Mouse (Mus musculus) cerebellum, adult 9-11 months (tissue): ENCODE measurements around the gene Tbcd.

ENCODE experiments used
- DNase-seq: peaks from one replicate; pipeline ENCODE4 v3.0.0; 2022

Gene Tbcd

DNA sequence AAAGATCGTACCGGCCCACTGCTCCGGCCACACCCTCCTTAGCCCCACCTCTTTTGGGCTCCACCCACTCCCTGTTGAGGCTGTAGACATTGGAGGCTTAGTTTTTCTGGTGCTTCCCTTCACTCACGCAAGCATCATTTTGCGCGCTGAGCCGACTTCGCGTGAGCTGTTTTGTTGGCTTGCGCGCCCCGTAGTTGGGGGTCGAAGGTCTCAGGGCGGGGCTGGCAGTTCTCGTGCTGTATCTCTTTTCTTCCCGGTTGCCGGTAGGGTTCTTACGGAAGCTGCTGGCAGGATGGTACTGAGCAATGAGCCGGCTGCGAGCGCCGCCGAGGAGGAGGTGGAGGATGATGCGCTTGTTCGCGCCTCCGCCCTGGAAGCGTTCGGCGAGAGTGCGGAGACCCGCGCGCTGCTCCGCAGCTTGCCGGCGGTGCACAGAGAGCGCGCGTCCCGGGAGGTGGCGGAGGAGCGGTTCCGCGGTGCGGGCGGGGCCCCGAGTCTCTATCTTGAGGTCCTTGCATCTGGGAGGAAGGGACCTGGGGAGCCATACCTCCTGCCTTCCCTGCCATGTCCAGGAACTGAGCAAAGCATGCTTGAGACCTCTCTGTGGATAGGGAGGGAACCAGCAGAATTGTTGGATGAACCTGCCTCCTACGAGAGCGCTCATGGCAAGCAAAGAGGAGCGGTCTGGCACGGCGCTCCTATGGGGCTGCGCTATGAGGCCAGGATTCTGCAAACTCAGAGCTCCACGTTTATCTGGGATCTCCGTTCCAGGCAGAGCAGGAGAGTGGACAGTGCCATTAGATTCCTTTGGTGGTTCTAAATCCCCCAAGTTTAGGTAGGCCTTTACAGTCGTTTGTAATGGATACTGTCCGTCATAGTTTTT is at the start of gene Tbcd:
Tbcd (plus strand) TSS at position 197 of the 883 bp plus-strand sequence.
- DNase-seq: peak; percentile 95

DNA sequence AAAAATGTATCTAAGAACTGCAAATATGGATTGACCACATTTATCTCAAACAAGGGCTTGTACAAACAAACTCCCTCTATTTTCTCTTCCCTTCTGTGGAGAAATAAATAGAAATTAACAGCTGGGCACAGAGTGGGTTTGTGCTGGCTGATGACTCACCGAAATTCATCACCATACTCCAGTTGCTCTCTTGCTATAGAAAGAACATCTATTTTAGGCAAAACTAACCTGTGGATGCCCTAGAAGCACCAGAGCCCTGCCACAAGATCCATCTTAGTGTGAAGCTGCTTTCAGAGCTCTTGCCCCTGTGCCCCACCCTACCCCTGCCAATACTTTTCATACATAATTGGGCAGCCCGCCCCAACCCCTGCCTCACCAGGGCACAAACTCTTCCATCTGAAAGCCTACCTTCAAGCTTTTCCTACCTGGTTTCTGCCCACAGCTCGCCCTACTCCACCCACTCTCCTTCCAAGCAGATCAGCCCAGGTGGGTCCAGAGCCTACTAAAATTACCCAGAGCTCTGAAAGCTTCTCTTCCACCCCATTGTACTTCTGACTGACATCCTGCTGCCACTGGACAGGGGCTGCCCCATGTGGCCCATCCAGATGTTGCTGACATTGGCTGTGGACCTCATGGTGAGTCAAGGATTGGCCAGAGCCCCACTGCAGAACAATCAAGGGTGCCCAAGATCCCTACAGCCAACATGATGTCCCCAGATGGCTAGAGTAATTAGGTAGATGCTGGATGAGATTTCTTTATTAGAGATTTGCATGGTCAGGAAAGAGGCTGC is 44.2 kb upstream of the Tbcd start:
- no peak for DNase-seq

DNA sequence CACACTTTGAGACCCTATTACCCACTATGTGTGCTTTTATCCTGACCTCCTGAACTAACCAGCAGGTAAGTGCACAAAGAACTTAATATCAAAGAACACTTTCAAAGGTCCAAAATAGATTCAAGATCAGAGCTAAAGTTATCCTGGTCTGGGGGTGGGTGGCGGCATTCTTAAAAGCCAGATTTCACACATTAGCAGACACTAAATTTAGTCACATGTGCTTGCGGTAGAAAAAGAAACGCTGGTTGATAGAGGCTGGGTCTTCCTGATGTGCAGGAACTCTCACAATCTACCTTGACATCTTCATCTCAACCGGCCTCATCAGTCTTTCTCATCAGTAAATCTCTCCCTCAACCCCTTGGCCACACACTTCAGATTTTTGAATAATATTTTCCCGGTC is 37.0 kb upstream of the Tbcd start:
- DNase-seq: no peak

GRCm38 (mm10) chr11:121415351-121415750 is 36.4 kb upstream of the Tbcd start:
- DNase-seq: no peak

DNA sequence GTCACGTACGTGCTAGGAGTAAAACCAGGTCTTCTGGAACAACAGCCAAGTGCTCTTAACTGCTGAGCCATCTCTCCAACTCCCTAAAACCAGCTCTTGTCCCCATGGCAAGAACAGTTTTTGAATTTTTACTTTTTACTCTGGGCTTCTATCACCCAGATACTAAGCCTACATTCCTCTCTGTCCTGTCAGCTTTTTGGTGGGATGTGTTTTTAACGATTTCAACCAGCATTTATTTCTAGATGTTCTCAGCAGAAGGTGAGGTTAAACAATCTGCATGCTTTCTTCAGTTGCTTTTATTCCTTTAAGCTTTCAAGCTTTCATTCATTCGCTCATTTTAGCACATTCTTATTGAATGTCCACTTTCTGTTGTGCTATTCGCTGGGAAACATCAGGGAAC is 33.8 kb upstream of the Tbcd start:
- DNase-seq: no peak

- DNase-seq: no peak
Measured at GRCm38 (mm10) chr11:121418932-121419331, 32.8 kb upstream of the Tbcd start.

GRCm38 (mm10) chr11:121420379-121420778 is 31.4 kb upstream of the Tbcd start:
- DNase-seq: no peak

DNA sequence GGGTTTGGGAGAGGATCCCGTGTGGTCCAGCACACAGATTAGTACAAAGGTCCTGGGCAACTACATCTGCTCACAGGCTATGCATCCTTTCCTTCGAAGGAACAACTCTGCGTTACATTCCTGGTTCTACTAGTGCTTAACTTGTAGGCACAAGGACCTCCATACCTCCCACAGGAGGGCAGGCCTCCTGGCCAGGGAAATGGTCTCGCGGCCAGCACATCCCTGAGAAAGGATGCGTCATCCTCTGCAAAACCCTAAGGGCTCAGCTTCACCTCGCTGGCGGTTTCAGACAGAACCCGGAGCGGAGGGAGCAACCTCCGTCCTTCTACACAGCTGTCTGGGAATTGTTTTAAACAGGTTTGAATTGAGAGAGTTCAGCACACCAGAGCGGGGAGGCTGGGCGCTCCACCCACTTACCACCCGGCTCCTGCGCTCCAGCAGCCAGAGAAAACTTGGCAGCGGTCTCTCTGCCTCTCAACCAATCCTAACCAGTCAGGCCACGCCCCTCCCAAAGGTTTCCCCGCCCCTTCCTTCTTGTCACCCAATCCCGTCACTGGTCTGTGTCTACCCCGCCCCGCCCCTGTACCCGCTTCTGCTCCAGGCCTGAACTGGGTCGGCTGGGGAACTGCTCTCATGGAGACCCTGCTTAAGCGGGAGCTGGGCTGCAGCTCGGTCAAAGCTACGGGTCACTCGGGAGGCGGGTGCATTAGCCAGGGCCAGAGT is 30.8 kb upstream of the Tbcd start, which contains the start of gene Fn3krp:
Fn3krp (plus strand) TSS at position 572 of the 723 bp plus-strand sequence.
- DNase-seq: peak; percentile 99

DNA sequence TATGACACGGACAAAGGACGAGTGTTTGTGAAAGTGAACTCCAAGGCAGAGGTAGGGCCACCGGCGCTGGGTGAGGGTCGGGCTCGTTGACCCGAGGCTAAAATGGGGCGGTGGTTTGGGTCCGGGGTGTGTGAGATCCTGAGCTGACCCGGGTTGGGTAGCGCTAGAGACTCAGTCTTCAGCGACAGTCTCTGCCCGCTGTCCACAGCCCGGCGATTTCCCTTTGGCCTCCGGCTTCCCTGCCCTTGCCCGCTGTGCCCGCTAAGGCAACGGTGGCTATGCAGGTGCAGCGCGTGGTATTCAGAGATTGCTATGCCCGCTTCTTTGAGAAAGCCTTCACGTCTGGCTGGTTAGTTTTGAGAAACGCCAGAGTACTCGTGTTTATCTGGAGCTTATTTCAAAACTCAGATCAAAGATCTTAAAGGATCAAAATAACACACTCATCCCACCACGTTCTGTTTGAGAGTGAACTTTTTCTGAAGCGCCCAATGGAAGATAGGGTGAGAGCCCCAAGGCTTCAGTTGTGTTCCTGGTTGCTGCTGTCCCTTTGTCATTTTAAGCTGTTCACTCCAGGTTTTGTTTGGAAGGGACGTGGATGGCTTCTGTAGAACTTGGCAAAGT is 30.1 kb upstream of the Tbcd start:
- DNase-seq: no peak

- DNase-seq: no peak
Measured at GRCm38 (mm10) chr11:121433397-121433796, 18.4 kb upstream of the Tbcd start.

GRCm38 (mm10) chr11:121434156-121435155 is 17.3 kb upstream of the Tbcd start, which contains the start of gene Fn3k:
TSS of gene Fn3k (plus strand) at chr11:121434913.
- DNase-seq: peak; percentile 98

DNA sequence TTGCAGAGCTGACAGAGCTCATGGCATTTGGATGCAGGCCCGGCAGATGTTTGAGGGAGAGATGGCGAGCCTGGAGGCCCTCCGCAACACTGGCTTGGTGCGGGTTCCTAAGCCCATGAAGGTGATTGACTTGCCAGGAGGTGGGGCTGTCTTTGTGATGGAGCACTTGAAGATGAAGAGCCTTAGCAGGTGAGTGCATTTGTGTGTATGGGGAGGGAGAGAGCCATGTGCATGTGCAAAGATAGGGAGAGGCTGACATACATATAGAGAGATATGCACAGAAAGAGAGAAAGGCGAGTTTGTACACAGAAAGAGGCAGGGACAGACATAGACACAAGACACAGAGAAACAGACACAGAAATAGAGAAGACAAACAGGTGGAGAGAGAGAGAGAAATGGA is 14.5 kb upstream of the Tbcd start:
- DNase-seq: peak; percentile 48

DNA sequence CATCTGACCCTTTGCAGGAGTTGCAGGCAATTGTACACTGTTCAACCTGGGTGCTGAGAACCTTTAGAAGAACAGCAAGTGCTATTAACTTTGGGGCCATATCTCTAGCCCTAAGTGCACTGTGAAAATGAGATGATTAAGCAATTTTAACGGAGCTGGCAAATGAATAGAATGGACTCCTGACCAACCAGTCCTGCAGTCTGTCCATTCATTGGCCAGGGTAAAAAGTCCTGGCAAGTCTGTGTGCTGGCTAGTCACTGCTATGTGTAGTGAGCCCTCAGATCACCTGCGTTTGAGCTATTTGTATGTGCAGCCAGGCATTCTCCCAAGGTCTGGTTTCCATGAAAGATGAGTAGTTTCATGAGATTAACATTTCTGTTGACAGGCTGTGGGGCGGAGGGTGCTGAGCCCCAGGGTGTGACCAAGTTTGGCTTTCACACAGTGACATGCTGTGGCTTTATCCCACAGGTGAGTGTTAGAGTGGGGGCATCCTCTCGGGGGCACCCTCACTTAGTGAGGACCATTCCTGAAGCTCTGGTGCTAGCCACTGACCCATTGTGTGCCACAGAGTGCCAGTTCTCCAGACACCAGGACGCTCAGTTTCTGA is 12.0 kb upstream of the Tbcd start:
- DNase-seq: no peak

GRCm38 (mm10) chr11:121441653-121442052 is 10.1 kb upstream of the Tbcd start:
- no peak for DNase-seq

DNA sequence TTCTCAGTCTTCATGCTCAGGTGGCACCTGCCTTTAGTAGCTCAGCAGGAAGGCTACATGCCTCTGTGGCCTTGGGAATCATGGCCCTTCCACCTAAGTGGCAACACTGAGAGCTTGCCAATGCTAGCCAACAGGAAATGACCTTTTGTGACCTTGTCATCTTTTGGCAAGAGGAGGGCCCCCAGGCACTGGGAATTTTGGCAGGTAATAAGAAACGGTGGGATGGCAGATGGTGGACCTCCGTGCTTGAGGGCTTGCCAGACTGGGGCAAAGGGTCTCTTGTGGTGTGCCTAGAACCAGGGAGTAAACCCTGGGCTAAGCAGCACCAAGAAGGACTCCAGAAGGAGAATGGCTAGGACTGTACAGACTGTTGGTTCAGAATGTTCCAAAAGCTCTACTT is 9.7 kb upstream of the Tbcd start:
- peak; percentile 45 for DNase-seq

DNA sequence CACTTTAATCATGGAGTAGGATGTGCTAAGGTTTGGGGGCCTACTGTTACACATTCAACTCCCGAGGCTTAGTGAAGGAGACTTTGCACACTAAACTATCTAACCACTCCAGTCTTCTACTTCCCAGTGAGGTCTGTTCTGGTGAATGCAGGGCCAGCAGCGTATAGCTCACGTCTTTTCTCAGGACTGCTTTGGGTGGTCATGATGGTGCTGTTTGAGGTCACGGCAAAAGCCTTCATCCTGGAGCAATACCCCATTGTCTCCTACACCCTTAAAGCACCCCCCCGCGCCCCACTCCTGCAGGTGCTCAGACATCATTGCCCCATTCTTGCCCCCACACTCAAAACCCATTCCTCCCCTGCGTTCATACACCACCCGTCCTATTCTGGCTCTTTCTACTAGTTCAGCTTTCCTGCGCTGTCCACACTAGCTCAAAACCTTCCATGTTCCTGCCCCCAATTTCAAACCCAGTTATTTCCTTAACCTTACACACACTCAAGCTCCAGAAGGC is 478 bp upstream of the Tbcd start:
- DNase-seq: no peak

DNA sequence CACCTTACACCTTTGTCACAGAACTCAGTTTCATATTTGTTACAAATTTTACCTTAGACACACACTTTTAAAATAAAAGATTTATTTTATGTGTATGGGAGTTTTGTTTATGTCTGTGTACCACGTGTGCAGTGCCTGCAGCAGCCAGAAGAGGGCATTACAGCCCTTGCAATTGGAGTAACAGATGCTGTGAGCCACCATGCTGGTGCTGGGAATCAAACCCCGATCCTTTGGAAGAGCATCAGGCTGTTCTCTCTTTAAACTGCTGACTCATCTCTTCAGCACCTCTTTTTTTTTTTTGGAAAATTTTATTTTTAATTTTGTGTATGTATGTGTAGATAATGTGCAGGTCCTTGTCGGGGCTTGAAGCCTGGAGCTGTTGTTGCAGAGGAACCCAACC is 6.1 kb downstream of the Tbcd start:
- DNase-seq: no peak

DNA sequence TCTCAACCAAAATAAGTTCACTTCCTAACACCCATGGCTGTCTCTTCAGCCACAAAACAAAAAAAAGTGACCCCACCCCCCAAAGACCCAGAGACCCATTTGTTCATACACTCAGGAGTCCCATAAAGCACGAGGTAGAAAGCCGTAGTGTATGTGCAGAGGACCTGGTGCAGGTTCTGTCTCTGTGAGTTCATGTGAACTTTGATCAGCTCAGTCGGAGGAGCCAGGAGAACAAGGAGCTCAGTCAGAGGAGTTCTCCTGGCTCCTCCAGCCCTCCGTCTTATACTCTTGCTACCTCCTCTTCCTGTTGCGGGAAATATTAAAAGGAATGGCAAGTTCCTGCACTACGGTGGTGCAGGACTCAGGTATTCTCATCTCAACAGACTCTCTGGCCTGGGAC is 15.7 kb downstream of the Tbcd start:
- DNase-seq: no peak

DNA sequence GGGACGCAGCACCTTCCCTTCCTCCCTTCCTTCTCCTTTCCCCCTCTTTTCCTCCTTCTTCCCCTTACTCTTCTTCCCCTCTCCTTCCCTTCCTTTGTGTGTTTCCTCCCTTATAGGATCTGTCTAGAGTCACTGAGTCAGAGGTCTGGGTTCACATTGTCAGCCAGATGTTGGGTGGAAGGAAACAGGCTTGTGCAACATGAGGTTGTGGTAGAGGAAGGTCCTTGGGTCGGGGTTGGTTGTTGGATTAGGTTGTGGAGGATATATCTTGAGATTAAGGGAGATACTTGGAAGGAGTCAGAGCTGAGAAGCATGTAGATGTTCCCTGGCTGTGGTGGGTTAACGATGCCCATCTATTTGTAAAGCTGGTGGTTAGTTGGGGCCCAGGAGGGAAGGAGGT is 23.1 kb downstream of the Tbcd start:
- DNase-seq: no peak

DNA sequence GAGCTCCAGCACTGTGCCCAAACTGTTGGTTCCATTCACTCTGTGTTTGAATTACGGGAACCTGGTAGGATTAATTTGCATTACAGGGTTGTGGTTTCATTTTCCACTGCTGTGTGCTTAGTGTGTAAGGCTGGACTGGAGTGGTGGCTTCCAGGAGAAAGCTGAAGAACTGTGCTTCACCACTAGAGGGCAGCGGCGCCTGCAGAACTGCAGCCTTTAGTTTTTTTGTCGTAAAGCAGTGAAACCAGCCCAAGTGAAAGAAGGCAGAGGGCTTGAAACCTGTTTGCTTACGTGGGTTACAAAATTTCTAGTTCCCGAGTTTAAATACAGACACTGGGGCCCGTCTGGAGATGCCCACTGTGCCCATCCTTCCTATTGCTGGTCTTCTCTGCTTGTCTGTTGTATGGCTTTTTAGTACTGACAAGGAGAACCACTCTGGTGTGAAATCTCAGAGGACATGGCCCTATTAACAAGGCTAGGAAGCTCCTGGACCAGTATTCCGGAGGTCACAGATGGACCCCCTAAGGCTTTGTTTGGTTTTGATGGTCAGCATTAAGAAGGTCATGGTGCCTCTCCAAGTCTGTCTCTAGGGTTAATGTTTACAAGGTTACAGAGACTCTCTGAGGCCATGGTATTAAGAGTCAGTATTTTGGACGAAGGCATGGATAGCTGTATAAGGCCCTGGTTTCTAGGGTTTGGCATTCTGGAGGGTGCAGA is 24.1 kb downstream of the Tbcd start:
- peak; percentile 56 for DNase-seq
